Mouse (Mus musculus) embryo, embryonic 9.5 days (tissue): ENCODE measurements around the gene Negr1.

Experiments
- DNase-seq: peaks from one replicate; pipeline ENCODE4 v3.0.0-alpha.2; 2017; ENCODE audit errors: extremely low spot score

Negr1 gene

DNA sequence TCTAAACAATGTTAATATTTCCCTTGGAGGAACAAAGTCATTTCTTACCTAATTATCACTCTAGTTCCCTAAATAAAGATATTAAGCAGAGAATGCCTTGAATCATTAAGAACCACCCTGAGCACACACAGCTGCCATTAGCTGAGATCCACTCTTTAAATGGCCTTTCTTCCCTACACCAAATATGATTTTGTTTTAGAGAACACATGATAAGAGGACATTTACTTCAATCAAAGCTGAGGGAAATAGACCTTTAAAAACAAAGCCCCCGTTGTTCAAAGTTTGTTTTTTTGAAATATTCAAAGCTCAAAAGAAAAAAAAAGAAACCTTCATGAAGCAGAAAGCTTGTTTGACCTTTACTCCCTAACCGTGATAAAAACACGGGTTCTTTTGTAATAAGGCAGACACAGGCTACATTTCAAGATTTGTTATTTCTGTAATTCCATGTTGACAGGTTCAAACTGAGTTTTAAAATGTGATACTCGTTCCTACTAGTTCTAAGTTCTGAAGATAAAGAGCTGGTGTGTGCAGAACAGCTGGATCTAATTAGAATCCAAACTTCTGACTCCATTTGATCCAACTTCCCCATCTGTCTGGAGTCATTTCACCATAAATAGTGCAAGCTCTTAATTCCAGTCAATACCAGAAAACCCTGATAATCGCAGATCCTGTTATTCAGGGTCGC lies 544.1 kb downstream of the Negr1 start:
- DNase-seq = no peak

DNA sequence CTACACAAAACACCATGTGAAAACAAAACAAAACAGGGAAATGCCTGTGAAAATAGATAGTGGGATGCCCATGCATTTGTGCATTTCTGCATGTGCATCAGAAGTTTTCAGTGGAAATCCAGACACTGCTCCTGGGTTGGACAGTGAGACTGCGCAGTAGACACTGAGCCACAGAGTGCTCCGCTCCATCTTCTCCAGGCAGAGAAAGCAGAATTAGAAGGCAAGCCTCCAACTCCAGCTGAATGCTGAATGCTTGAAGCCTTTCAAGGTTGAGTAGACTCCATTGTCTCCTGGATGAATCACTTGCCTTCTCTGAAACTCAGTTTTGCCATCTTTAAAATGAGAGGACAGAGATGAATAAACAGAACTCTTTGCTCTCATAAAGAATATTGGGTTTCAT lies 546.6 kb downstream of the Negr1 start:
- no peak for DNase-seq

DNA sequence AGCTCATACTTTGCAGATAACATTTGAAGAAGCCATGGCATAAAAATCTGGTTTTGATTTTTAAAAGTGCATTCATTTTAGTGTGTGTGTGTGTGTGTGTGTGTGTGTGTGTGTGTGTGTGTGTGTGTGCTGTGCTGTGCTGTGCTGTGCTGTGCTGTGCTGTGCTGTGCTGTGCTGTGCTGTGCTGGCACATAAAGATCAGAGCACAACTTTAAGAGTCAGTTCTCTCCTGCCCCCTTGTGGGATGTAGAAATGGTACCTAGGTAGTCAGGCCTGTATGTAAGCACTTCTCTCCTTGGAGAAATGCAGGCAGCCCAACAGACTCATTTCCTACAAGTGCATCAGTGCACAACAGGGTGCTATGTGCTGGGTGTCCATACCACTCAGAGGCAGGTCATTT lies 547.7 kb downstream of the Negr1 start:
- peak; percentile 49 for DNase-seq

DNA sequence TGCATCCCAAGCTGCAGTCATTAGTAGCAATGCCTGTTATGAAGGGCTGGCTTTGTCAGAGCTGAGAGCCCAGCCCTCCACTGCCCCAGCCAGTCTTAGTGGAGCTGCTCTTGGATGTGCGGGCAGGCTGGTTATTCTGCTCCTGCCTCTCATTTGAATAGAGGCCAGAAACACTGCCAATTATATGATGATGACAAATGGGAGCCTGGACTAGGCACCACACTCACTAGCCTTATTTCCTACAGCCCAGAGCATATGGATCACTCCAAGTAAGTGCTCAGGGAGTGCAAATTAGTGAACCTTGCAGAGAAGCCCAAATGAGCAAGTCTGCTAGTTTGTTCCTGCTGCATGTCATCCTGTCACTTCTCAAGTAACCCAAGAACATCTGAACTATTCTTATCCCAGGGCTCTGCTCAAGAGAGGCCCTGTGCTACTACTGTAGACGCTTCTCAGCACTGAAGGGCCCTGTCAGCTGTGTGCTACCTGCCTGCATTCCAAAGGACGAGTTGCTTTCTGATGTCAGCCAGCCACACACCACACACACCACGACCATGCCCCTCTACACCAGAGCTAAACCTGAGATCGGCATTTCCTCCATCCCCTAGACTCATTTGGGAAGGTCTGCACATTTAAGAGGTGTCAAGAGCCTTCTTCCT lies 553.6 kb downstream of the Negr1 start:
- DNase-seq = no peak

DNA sequence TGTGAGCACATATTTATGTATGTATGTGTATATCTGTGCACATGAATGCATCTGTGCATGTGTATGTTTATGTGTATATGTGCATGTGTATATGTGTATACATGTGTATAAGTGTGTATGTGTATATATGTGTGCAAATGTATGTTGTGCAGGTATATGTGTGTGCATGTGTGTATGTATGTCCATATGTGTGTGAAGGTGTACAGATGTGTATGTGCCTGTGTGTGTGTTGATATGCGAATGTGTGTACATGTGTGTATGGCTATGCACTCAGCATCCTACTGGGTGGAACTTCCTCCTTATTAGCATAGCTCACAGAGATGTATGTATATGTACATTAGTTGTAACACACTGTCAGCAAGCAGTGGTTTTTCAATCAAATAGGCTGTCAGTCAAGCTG lies 554.4 kb downstream of the Negr1 start:
- no peak for DNase-seq

DNA sequence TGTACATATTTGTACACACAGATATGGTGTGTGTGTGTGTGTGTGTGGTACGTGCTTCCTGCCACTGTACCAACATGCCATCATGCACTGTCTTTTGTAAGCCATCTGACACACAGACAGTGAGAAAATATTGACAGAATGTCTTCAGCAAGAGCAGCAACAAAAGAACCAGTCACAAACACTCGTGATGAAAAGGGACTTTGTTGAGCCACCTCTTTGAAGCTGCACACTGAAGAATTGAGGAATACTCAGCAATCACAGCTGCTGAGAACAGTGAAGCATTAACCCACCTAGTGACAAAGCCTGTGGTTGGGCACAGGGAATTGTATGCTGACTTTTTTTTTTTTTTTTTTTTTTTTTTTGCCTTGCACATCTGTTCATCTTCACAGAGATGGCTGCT lies 558.3 kb downstream of the Negr1 start:
- no peak for DNase-seq

DNA sequence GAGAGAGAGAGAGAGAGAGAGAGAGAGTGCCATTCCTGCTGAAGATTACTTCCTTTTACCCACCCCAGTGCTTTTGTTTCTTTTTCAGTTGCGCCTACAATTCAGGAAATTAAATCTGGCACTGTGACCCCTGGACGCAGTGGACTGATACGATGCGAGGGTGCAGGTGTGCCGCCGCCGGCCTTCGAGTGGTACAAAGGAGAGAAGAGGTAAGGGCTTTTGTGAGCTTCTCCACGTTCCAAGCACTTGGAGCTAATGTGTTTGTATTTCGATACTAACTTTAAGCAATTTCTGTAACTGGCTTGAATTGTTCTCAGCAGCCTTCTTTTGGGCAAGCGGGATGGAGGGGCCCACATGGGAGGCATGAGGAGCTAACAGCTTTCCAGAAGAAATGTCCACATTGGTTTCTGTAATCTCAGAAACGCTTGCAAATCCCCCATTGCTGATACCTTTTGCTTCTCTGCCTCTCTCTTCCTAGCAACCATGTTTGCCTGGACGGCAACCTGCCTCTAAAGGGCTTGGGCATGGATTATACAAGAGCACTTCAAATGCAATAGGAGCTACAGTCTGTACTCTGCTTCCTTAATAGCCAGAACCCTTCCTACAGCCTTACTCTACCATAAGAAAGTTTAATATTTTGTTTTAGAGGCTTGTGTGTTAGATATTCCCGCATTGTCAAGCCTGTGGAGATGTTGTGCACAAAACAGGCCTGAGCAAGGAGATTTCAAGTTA lies 584.7 kb downstream of the Negr1 start:
- DNase-seq = no peak

DNA sequence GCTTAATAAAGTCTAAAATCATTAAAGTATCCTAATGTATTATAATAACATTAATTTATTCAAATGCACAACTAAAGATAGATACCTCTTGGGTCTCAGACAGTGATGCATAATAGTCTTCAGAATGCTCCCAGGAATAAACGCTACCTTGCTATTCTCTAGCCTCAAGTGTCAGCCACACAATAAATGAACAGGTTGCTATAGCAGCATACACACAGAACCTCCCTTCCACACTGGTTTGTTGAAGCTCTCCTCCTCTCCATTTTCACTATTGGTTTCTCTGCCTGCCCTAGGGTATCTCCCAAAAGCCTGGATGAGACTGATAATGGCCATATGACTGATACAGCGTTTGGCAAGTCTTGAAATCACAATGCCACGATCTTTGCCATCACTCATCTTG lies 593.3 kb downstream of the Negr1 start:
- no peak for DNase-seq

DNA sequence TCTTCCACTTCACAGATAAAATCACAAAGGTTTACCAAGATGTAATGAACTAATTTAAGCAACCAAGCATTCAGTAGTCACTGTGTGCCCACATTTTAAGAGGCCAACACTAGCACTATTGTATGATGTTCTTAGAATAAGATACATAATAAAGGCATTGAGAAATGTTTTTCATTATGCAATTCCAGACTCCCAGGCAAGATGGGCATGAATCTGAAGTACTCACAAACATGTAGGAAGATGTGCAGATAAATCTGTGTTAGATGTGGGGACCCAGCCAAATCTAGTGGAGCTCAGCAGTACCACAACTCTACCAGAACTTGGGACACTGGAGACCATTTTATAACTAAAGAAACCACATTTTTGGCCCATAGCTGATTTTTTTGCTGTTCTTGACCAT lies 593.9 kb downstream of the Negr1 start:
- no peak for DNase-seq

DNA sequence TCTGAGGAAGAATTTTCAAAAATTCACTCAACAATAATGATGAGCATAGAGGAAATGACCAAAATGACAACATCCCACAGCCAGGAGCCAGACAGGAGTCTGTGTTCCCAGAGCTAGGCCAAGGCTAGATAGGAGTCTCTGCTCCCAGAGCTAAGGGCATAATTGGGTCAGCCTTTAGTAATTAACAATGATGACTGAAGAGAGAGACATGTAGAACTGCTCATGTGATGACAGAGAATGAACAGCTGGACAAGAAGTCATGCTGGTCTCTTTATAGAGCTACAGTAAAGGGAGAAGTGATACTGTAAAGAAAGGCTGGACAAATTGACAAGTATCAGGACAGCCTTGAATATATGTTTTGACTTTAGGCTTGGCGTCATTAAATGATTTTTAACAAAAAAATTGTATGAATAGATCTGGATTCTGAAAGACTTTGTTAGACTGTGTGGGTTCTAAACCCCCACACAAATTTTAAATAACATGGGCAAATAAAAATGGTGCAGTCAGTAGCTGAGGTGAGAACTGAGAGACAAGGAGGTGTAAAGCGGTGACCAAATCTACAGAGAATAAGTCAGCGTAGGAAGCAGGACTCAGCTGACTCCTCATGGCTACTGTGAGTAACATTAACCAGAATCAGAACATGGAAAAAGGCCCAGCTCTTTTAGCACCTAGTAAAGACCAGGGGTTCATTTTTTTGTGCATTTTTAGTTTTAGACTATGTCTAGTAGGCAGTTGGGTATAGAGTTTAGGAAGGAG lies 603.4 kb downstream of the Negr1 start:
- no peak for DNase-seq

DNA sequence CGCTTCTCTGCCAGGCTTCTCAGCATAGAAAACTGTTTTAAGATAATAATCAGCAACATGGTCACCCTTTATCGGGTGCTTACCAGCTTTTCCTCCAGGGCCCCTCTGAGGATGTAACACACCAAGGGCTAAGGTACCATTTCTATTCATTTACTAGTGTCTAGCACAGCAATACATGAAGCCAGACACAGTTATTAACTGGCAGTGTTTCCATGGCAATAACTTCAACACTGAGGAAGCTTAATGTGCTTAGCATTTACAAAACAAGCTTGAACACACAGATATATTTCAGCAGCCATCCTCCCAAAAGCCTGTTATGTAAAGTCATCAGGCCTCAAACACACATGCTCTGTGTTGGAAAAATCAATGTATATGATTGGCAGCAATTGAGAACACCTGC lies 620.4 kb downstream of the Negr1 start:
- no peak for DNase-seq

DNA sequence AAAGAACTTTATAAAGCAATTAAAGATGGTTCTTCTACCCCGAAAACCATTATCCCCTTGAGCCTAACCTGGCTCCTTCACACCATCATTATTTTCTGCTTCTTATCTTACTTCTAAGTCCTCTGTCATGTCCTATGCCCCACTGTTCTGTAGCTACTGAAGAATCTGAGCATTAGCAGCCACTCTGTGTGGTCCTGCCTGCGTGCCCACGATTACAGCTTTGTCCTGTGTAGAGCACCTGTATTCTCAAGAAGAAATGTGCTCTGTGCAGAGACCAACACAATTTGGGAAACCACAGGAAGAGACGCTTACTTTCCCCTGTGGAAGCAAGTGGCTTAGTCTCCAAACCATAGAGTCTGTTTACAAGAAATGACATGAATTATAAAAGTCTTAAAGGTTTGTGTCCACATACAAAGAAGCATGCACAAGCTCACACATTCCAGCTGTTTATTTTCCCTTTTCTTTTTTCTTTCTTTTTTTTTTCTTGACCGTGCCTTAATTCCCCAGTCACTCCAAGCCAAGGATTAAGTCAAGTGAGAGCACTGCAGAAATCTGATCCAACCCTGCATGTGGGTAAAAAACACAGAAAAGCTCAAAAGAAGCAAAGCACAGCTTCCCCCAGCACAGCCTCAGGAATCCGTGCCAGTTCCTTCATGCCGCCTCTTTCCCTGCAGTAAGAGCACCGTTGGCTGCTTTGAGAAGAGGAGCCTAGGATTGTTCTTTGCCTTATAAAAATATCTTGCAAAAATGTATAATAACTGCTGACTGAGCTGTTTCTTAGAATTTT lies 627.5 kb downstream of the Negr1 start:
- no peak for DNase-seq

DNA sequence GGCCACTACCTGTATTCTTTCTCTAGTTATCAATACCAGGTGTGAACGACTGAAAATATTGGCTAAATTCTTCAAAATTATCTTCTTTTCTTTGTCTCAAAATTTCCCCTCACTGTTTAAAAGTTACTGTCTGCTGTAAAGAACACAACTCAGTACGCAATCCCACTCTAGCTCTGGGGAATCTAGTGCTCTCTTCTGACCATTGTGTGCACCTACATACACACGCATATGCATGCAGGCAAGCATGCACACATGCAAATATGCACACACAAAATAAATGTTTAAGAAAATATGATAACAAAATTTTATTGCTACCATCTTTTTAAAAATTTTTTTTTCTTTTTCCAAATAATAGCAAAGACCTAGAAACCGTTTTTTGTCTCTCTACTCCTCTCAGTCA lies 628.2 kb downstream of the Negr1 start:
- DNase-seq = no peak

DNA sequence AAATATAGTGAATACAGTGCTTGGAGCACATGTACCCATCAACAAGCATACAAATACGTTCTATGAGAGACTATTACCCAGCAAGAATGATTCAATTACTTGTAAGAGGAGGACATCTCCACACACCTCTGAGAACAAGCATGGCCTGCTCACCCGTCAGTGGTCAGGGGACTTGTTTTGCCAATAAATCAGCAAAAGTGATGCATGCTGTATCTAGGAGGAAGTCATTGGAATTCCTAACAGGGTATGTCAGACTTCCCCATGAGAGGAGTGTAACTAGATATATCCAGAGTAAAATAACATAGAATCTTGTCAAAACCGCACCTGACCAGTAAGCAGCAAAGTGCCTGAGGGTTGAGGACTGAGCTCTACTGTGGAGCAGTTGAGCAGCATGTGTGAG lies 629.0 kb downstream of the Negr1 start:
- no peak for DNase-seq

DNA sequence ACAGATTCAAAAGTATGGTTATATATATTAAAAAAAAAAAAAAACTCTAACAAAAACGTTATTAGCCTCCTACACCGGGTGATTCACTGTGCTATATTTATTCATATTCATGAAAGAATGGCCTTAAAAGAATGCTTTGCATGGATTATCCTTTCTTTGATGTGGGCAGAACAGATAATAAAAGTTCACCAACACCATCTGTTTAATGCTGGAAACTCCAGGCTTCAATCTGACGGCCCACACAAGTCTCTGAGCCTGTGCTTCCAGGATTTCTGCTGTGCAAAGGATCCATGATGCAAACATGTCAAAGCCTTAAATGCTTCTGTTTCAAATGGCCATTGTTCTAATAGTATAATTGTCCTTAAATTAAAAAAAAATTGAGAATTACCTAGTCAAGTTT lies 630.4 kb downstream of the Negr1 start:
- no peak for DNase-seq

DNA sequence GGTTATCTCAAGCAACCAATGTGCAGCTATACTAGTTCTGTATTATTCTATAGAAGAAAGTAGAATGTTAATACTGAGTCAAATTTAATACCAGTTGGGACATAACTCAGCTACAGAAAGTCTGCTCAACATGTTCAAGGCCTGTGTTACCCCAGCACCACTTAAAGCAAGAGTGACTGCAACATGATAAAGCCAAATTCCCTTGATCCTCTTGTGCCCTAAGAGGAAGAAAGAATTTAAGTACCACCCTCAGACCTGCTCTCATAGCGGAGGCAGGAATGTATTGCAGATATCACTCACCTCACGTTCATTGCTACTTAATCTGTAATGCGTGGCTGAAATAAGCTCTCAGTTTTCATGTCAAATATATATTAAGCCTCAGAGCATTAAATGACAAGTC lies 631.5 kb downstream of the Negr1 start:
- no peak for DNase-seq

DNA sequence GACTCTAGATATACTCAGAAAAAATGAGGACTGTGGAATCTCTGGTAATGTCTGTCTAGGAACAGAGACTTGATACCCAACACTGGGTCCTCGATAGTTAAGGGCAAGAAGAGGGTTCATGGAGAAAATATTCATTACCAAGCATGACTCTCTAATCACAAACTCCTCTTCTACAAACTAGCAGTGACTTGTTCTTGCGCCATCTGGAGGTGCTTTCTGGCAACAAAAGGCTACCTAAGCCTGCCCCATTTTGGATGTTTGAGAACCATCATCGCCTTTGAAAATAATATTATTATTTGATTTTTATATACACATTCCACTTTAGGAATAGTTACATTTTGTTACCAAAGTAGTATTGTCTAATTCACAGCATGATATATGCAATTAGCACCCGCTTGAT lies 637.1 kb downstream of the Negr1 start:
- no peak for DNase-seq

DNA sequence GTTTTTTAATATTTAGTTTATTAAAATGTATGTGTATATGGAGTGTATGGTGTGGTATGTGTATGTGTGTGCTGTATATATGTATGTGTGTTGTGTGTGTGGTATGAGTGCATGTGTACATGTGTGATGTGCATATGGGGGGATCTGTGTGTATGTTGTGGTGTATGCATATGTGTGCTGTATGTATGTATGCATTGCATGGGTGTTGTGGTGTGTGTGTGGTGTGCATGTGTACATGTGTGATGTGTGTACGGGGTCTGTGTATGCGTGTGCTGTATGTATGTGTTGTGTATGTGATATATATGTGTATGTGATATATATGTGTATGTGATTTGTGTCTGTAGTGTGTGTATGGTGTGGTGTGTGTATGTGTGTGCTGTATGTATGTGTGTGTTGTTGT lies 640.1 kb downstream of the Negr1 start:
- no peak for DNase-seq

DNA sequence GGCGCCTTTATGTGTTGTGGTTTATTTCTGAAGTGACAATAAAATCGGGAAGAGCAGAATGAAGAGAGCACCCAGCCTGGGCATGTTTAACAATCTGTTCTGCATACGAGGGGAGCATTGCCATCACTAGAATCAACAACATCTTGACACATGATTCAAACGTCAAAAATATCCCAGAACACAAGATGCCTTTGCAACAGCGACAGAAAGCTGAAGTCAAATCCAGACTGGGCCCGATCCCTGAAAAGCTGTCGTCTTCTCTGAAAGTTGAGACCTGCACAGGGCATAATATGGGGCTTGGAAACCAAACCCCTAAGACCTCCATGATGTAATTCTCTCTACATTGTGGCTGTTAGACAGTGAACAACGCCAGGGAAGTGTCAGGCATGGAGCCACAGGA lies 642.0 kb downstream of the Negr1 start:
- DNase-seq = no peak

DNA sequence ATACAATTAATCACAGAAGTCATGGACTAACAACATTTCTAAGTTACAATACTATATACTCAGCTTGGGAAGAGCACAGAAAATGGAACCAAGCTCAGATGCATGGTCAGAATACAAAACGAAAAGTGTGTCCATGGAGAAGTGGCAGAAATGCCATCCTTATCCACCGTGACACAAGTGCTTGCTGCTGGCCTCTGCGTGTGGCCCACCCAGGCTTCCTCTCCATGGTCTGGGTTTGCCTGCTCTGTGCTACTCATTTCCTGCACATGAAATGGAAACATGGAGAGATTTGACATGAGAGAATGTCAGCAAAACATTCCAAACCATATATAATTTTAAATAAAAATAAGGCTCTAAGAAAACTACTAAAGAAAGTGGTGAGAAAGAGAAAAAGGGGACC lies 645.2 kb downstream of the Negr1 start:
- DNase-seq = no peak

DNA sequence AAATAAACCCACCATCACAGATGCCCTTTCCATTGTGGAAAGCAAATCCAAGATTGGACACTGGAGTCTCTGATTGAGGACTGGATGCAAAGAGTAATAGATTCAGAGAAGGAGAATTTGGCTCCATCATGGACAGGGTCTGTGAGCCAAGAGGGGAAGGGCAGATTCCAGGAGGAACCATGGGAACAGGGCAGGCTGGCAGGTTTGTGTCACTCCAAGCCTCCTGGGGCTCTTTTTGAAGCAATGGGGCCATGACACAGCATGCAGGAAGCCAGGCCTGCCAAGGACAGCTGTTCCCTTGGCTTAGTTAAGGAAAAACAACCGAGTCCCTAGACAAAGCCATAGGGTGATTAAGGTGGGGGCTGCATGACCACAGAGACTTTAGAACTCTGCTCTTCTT lies 647.4 kb downstream of the Negr1 start:
- DNase-seq = no peak

DNA sequence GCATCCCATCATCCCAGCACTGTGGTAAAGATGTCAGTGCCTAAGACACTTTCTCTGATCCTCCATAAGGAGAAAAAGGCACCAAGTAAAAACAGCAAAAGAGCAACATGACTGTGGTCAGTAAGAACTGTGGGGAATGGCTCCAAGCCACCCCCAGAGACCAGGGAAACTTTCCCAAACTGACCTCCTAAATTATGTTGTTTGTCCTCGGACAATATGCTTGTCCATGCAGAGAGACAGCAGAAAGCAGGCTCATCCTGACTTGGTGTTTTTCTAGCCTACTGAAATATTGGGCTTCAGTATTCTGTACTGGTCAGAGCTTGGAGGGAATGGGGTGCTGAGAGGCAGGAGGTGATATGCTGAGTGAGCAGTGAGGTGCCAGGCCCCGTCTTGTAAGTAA lies 647.8 kb downstream of the Negr1 start:
- DNase-seq = no peak
